9 mouse cellular contexts compared by ENCODE assay signal in the genomic region with DNA sequence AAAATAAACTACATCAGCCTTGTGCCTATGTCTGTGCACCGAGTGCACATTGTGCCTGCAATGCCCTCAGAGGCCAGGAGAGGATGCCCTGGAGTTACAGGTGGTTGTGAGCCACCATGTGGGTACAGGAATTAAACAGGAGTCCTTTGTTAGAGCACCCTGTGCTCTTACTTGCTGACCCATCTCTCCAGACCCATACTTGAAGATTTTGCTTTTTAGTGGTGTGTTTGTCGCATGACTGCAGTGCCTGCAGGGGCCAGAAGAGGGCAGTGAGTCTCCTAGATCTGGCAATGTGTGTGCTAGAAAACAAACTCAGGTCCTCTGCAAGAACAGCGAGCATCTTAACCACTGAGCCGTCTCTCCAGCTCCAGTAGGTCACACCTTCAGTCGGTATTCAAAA. TPM values are rescaled to one million over a fixed set of nuclear protein-coding genes. Genes with fewer than 3 reads are reported as not detected.
DNase-seq lines count a peak whose midpoint lies in the region; ATAC-seq lines count a peak whose summit lies in the region.
"Had no signal": no experiment of that assay in that cellular context is flagged by ENCODE, and none has a peak within 500 bp of the region (broad histone marks: within the 10 kb centered on the region; RNA-seq: fewer than 3 reads in every experiment).

No protein-coding gene starts in this region.

- no peaks in the 10 kb centered on the region for H3K36me3 ChIP-seq in liver, embryonic 11.5 days (ENCODE audit: control insufficient read depth, insufficient read depth, low read length)

- peak; percentile 15 for DNase-seq in cerebellum, adult 11 months
- DNase-seq in cerebellum, adult 9-10 months, result no peak
- DNase-seq in left cerebral cortex, postnatal 4 days, result peak; percentile 60
- no peak for DNase-seq in left cerebral cortex, adult 11 months (ENCODE audit: low spot score)
- peak; percentile 41 for DNase-seq in adrenal gland, adult 2 months
- peak; percentile 47 for DNase-seq in embryo, embryonic 11 days
- peak; percentile 39 for DNase-seq in liver, embryonic 11.5 days (ENCODE audit: low spot score)
- DNase-seq in spleen, adult 12 weeks (ENCODE audit: low spot score), result peak; percentile 48

- H3K4me1 ChIP-seq in liver, embryonic 11.5 days (replicated peaks; ENCODE audit: control insufficient read depth, insufficient read depth, low read length), result no peaks in the 10 kb centered on the region

- no peak overlapping the region for H3K9ac ChIP-seq in liver, embryonic 11.5 days (ENCODE audit: low read depth, low read length)

- no peak overlapping the region for H3K4me2 ChIP-seq in liver, embryonic 11.5 days

- H3K9me3 ChIP-seq in liver, embryonic 11.5 days (ENCODE audit: control insufficient read depth, low read length), result no peaks in the 10 kb centered on the region

- no peaks in the 10 kb centered on the region for H3K27me3 ChIP-seq in liver, embryonic 11.5 days (replicated peaks; ENCODE audit: control insufficient read depth, insufficient read depth, low read length)

- intact Hi-C loops in left cerebral cortex, postnatal 4 days (cut with DNase I), result loop anchor here (10.0 kb wide), 1 partner anchor 59 kb away; no protein-coding TSS in a partner anchor

- no peak overlapping the region for H3K4me3 ChIP-seq in liver, embryonic 11.5 days (ENCODE audit: low read depth, low read length)

- no peak overlapping the region for H3K27ac ChIP-seq in liver, embryonic 11.5 days (ENCODE audit: low read depth, low read length)

- 60% methylated on average over 5 of the region's 5 CpGs for whole genome bisulfite sequencing in liver, embryonic 11.5 days

- ATAC-seq in liver, embryonic 11.5 days (replicated peaks; ENCODE audit: low FRiP score), result no peak

RNA-seq across cellular contexts. Expression of a gene that starts 1.4 kb away (rescaled TPM):
- total RNA-seq in left cerebral cortex, postnatal 4 days (2021), result 10 to 100 TPM; 22.7 to 23.1 TPM
- 10 to 100 TPM; 11.0 to 16.6 TPM for total RNA-seq in adrenal gland, adult 2 months (2021)
- polyA plus RNA-seq in adrenal gland, adult 2 months (2012; rRNA removed), result 6.5 and 7.0 TPM in 2 replicates
- 20.2 and 20.3 TPM in 2 replicates for polyA plus RNA-seq in liver, embryonic 11.5 days (2014; fragmentation: Nextera tagmentation; extraction: Ambion mirVana)

RNA-seq across cellular contexts. Expression of a gene that starts 11.4 kb away (rescaled TPM):
- total RNA-seq in left cerebral cortex, postnatal 4 days (2021), result not detected
- total RNA-seq in adrenal gland, adult 2 months (2021), result under 1 TPM in 1 of 2 experiments, not detected in 1; 0.43 TPM
- not detected in 2 replicates for polyA plus RNA-seq in adrenal gland, adult 2 months (2012; rRNA removed)
- polyA plus RNA-seq in liver, embryonic 11.5 days (2014; fragmentation: Nextera tagmentation; extraction: Ambion mirVana), result not detected in 2 replicates
- total RNA-seq: layer of hippocampus, adult 18-20 months had no signal

RNA-seq across cellular contexts. Expression of a gene that starts 26.6 kb away (rescaled TPM):
- 10 to 100 TPM; 49.8 to 51.5 TPM for total RNA-seq in left cerebral cortex, postnatal 4 days (2021)
- 10 to 100 TPM; 47.7 to 73.6 TPM for total RNA-seq in adrenal gland, adult 2 months (2021)
- 16.2 and 22.4 TPM in 2 replicates for polyA plus RNA-seq in adrenal gland, adult 2 months (2012; rRNA removed)
- polyA plus RNA-seq in liver, embryonic 11.5 days (2014; fragmentation: Nextera tagmentation; extraction: Ambion mirVana), result 54.7 and 64.9 TPM in 2 replicates

RNA-seq across cellular contexts. Expression of a gene that starts 35.8 kb away (rescaled TPM):
- total RNA-seq in left cerebral cortex, postnatal 4 days (2021), result 1 to 10 TPM; 4.3 to 4.4 TPM
- 10 to 100 TPM in 1 of 2 experiments, 1 to 10 TPM in 1; 7.5 to 20.4 TPM for total RNA-seq in adrenal gland, adult 2 months (2021)
- 19.2 and 23.2 TPM in 2 replicates for polyA plus RNA-seq in adrenal gland, adult 2 months (2012; rRNA removed)
- polyA plus RNA-seq in liver, embryonic 11.5 days (2014; fragmentation: Nextera tagmentation; extraction: Ambion mirVana), result 1.4 TPM in 2 replicates

RNA-seq across cellular contexts. Expression of a gene that starts 42.7 kb away (rescaled TPM):
- under 1 TPM; 0.18 to 0.36 TPM for total RNA-seq in left cerebral cortex, postnatal 4 days (2021)
- under 1 TPM in 1 of 2 experiments, not detected in 1; 0.97 TPM for total RNA-seq in adrenal gland, adult 2 months (2021)
- polyA plus RNA-seq in adrenal gland, adult 2 months (2012; rRNA removed), result 0.44 and 0.77 TPM in 2 replicates
- polyA plus RNA-seq in liver, embryonic 11.5 days (2014; fragmentation: Nextera tagmentation; extraction: Ambion mirVana), result 0.43 and 0.81 TPM in 2 replicates

Comparison
In these comparisons a context has a peak if more than half of its experiments do, and no peak if none do; other contexts are left out.
1. DNase-seq: peak in cerebellum, adult 11 months (single experiment), left cerebral cortex, postnatal 4 days (single experiment), adrenal gland, adult 2 months (single experiment), embryo, embryonic 11 days (single experiment), liver, embryonic 11.5 days (single experiment) and spleen, adult 12 weeks (single experiment); none in cerebellum, adult 9-10 months (single experiment) and left cerebral cortex, adult 11 months (single experiment).